Mouse (Mus musculus): ENCODE data around the gene Prss27. TPM values are rescaled to one million over a fixed set of nuclear protein-coding genes. Genes with fewer than 3 reads are reported as not detected.

Prss27 gene
- total RNA-seq (2023): not detected in 4 replicates

DNA sequence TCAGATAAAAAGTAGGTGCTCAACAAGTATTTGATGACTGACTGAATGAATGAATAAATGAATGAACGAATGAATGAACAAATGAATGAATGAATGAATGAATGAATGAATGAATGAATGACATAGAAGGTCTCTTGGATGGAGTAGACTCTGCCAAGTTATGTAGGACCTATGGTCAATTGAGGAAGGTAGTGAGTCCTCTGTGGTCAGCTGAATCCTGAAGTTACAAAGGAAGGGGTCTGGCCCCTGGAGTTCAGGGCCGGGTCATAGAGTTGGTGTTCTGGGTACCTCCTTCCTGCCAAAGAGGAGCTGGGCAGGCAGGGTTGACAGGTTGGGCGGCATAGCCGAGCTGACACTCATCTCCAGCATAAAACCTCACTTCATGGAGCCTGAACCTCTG is at the start of gene Prss27:
Gene Prss27, plus strand, starts transcription at position 301 of the 400 bp plus-strand sequence.

DNA sequence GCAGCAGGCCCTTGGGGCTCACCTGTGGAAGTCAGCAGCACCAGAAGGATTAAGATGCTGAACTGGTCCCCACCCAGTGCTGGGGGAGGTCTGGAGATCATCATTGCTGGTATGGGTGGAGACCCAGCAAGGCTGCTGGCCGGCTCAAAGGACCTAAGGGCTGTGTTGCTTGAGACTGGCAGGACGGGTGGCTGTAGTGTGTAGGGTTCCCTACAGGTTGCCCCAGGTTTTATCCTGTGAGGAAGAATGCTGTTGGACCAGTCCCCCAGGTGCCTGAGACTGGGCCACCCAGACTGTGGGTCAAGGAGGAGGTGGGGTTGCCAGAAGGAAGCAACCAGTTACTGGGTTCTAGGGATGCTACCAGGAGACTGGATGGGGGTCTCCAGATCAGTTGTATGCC is 40.0 kb upstream of the Prss27 start, which contains the start of gene Prss22:
Gene Prss22, minus strand, starts transcription at position 200 of the 400 bp plus-strand sequence.

DNA sequence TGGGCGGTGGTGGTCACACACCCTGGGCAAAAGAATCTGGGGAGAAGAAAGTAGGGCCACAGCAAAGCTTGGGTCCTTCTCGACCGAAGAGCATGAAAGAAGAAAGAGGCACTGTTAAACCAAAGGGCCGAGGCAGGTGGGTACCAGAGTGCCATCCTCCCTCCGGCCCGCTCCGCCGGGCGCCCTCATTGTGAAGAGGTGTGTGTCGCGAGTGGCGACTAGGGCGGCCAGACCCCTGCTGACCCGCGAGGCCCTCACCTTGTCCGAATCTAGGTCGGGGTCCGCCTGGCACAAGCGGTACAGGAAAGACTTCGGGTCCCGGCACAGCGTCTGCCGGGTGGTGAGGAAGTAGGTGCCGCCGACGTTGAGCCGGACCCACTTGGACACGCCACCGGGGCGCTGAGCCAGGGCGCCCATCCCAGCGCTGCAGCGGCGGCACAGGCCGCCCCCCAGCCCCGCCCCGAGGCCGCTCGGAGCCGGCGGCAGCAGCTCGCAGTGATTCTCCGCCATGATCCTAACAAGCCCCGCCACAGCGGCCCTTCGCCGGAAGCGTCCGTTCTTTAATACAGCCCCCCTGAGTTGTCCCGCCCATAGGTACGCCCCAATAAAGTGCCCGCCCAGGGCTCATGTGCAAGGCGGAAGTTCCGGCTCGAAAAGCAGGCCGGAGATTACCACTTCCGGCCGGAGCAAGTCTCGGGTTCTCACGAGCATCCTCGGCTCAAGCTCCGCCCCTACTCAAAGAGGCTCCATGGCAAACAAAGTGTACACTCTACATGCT is 35.2 kb downstream of the Prss27 start, which contains the start of gene Kctd5:
Gene Kctd5, minus strand, starts transcription at position 567 of the 778 bp plus-strand sequence.

Other genes with a start within 250 kb of the Prss27 start
- 1,370 to 1,448 TPM (median 1,386 TPM) in 4 replicates for gene Srrm2, start 247.6 kb upstream of the Prss27 start, total RNA-seq (2023)
- 153 to 167 TPM (median 160 TPM) in 4 replicates for gene Elob, start 209.0 kb upstream of the Prss27 start, total RNA-seq (2023)
- not detected in 4 replicates for gene Prss33, start 202.1 kb upstream of the Prss27 start, total RNA-seq (2023)
- gene Prss32, start 194.3 kb upstream of the Prss27 start, total RNA-seq (2023): not detected in 4 replicates
- gene Prss41, start 194.0 kb upstream of the Prss27 start, total RNA-seq (2023): 0.64 to 0.75 TPM (median 0.66 TPM) in 3 of 4 replicates, not detected in the other
- not detected in 4 replicates for gene Prss21, start 170.1 kb upstream of the Prss27 start, total RNA-seq (2023)
- gene Dcpp1, start 157.3 kb upstream of the Prss27 start, total RNA-seq (2023): not detected in 4 replicates
- gene Dcpp2, start 157.3 kb upstream of the Prss27 start, total RNA-seq (2023): not detected in 4 replicates
- gene Dcpp3, start 120.7 kb upstream of the Prss27 start, total RNA-seq (2023): not detected in 4 replicates
- gene Sbp, start 96.5 kb upstream of the Prss27 start, total RNA-seq (2023): not detected in 4 replicates
- not detected in 4 replicates for gene Sbpl, start 82.9 kb upstream of the Prss27 start, total RNA-seq (2023)
- not detected in 4 replicates for gene Prss30, start 57.6 kb upstream of the Prss27 start, total RNA-seq (2023)
- not detected in 4 replicates for gene Prss22, start 40.0 kb upstream of the Prss27 start, total RNA-seq (2023)
- 29.6 to 31.8 TPM (median 29.9 TPM) in 4 replicates for gene Kctd5, start 35.3 kb downstream of the Prss27 start, total RNA-seq (2023)
- 65.9 to 81.7 TPM (median 72.0 TPM) in 4 replicates for gene Pdpk1, start 112.8 kb downstream of the Prss27 start, total RNA-seq (2023)
- gene Amdhd2, start 125.6 kb downstream of the Prss27 start, total RNA-seq (2023): 29.6 to 42.8 TPM (median 37.1 TPM) in 4 replicates
- gene Atp6v0c, start 131.6 kb downstream of the Prss27 start, total RNA-seq (2023): 229 to 274 TPM (median 247 TPM) in 4 replicates
- 1.8 to 2.4 TPM (median 2.2 TPM) in 4 replicates for gene Tbc1d24, start 167.4 kb downstream of the Prss27 start, total RNA-seq (2023)
- gene Ntn3, start 171.4 kb downstream of the Prss27 start, total RNA-seq (2023): 0.18 to 0.38 TPM (median 0.35 TPM) in 4 replicates
- gene Tedc2, start 182.7 kb downstream of the Prss27 start, total RNA-seq (2023): 7.4 to 10.9 TPM (median 8.2 TPM) in 4 replicates
- 11.6 to 14.8 TPM (median 13.2 TPM) in 4 replicates for gene Ccnf, start 213.3 kb downstream of the Prss27 start, total RNA-seq (2023)

Measured in B cell, adult 62 days (primary cell).